Comparison of ENCODE assay signal across 7 mouse cellular contexts in genomic region chr10:73564216-73564615, GRCm38 (mm10).
DNase-seq lines count a peak whose midpoint lies in the region; ATAC-seq and TF ChIP-seq lines count a peak whose summit lies in the region.

No protein-coding gene starts in this region.

- TF ChIP-seq CTCF in lung, embryonic 14.5 days (IDR thresholded peaks at IDR 0.05; ENCODE audit: low read depth) = peak; percentile 56

- no peak for ATAC-seq in lung, embryonic 14.5 days (ENCODE audit: insufficient read depth)

- no peak overlapping the region for H3K9ac ChIP-seq in lung, embryonic 14.5 days

- H3K9me3 ChIP-seq in lung, embryonic 14.5 days (ENCODE audit: low read depth, low read length) = no peaks in the 10 kb centered on the region

- H3K27me3 ChIP-seq in lung, embryonic 14.5 days (ENCODE audit: insufficient read depth, low read length) = no peaks in the 10 kb centered on the region

- DNase-seq in lung, embryonic 14.5 days = peak; percentile 30
- DNase-seq in lung, postnatal 25 days (ENCODE audit: low spot score) = no peak
- DNase-seq in adrenal gland, postnatal 25 days = peak; percentile 47
- DNase-seq in forelimb bud, embryonic 11.5 days (ENCODE audit: low read depth, low spot score) = peak; percentile 26
- peak; percentile 36 for DNase-seq in retina, adult 2 months (ENCODE audit: low read depth, low spot score)
- DNase-seq in spleen, postnatal 10 days (ENCODE audit: low spot score in 2 of 2) = no peak
- no peak for DNase-seq in urinary bladder, postnatal 36 days (ENCODE audit: low spot score in 2 of 2)

- H3K4me3 ChIP-seq in lung, embryonic 14.5 days (ENCODE audit: low read depth, low read length) = no peak overlapping the region

- no peak overlapping the region for H3K27ac ChIP-seq in lung, embryonic 14.5 days (ENCODE audit: low read depth)

- no peaks in the 10 kb centered on the region for H3K36me3 ChIP-seq in lung, embryonic 14.5 days (ENCODE audit: insufficient read depth)

- H3K4me2 ChIP-seq in lung, embryonic 14.5 days = no peak overlapping the region

- 65% methylated on average over 7 of the region's 7 CpGs for WGBS in lung, embryonic 14.5 days

- H3K4me1 ChIP-seq in lung, embryonic 14.5 days (ENCODE audit: insufficient read depth) = no peaks in the 10 kb centered on the region

Comparison
In these comparisons a context has a peak if more than half of its experiments do, and no peak if none do; other contexts are left out.
1. DNase-seq: peak in lung, embryonic 14.5 days (single experiment), adrenal gland, postnatal 25 days (single experiment), forelimb bud, embryonic 11.5 days (single experiment) and retina, adult 2 months (single experiment); none in lung, postnatal 25 days (single experiment), spleen, postnatal 10 days (0 of 2) and urinary bladder, postnatal 36 days (0 of 2).